Mouse (Mus musculus): ENCODE results near the gene Nop53. TPM values are rescaled to one million over a fixed set of nuclear protein-coding genes. Genes with fewer than 3 reads are reported as not detected.
A peak's percentile ranks its signal among the peaks of the same experiment; 100 is the strongest.

Gene Nop53
- total RNA-seq, 2 experiments from 2014 or later: 115 to 121 TPM

- Histone ChIP-seq H3K27ac (no peak overlapping the region), H3K4me3 (no peak overlapping the region)
- DNase-seq (ENCODE audit: low spot score in 2 of 2): no peak
- TF ChIP-seq CTCF (conservative IDR thresholded peaks at IDR 0.05): peak; percentile 62
Observed at GRCm38 (mm10) chr7:15969674-15970073, 23.8 kb upstream of the Nop53 start.

GRCm38 (mm10) chr7:15968322-15968721, 22.4 kb upstream of the Nop53 start:
- DNase-seq (ENCODE audit: low spot score in 2 of 2): no peak
- no peak overlapping the region for H3K4me3 ChIP-seq
- no peak for TF ChIP-seq CTCF (conservative IDR thresholded peaks at IDR 0.05)
- no peak overlapping the region for H3K27ac ChIP-seq

GRCm38 (mm10) chr7:15967312-15967711, 21.4 kb upstream of the Nop53 start, which contains the start of gene Ehd2:
TSS of gene Ehd2 (minus strand) at chr7:15967567.
- peak within 1 kb of the TSS; percentile 57 for H3K4me3 ChIP-seq
- H3K27ac ChIP-seq: peak within 1 kb of the TSS; percentile 75; the same call in 1 of the 2 replicates
- peak; percentile 91 for TF ChIP-seq CTCF (conservative IDR thresholded peaks at IDR 0.05)
- DNase-seq (ENCODE audit: low spot score in 2 of 2): peak; percentile 53 to 67

GRCm38 (mm10) chr7:15966489-15966888, 20.6 kb upstream of the Nop53 start:
- H3K27ac ChIP-seq: no peak overlapping the region
- DNase-seq (ENCODE audit: low spot score in 2 of 2): no peak
- no peak for TF ChIP-seq CTCF (conservative IDR thresholded peaks at IDR 0.05)
- H3K4me3 ChIP-seq: peak overlapping the region; percentile 57; the same call in 1 of the 2 replicates

DNA sequence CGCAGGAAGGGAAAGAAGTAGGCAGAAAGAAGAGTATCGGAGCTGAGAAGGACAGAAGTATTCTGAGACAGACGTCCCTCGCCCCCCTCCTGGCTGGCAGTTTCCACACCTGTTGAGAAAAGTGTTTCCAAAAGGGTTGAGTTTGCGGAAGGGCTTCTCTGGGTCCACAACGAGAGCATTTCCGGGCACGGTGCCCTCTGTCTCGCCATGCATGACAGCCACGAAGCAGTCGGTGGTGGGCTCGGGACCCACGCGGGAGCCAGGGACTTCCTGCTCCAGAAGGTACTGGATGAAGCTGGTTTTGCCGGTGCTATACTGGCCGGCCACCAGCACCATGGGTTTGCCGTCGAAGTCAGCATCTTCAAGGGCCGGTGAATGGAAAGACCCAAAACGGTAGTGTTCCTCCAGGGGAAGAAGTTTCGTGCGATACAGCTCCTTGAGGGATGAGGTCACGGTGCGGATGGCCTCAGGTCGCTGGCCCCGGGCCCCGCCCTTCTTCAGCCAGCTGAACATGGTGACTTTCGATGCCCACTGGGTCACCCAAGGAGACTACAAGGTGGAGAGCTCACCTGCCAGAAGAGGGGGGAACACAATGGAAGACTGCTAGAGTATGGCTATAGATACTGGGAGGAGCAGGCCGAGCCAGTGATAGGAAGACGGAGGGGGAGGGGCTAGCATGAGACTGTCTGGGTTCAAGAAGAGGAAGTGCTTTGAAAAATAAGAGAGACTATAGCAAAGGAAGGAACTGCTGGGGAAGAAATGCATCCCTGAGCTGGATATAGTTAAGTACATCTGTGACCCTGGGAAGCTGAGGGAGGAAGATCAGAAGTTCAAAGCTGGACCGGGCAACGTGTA, 18.2 kb upstream of the Nop53 start:
- Histone ChIP-seq H3K27ac (no peak overlapping the region; the same call in 1 of the 2 replicates), H3K4me3 (no peak overlapping the region)
- TF ChIP-seq CTCF (conservative IDR thresholded peaks at IDR 0.05): no peak
- DNase-seq (ENCODE audit: low spot score in 2 of 2): no peak

DNA sequence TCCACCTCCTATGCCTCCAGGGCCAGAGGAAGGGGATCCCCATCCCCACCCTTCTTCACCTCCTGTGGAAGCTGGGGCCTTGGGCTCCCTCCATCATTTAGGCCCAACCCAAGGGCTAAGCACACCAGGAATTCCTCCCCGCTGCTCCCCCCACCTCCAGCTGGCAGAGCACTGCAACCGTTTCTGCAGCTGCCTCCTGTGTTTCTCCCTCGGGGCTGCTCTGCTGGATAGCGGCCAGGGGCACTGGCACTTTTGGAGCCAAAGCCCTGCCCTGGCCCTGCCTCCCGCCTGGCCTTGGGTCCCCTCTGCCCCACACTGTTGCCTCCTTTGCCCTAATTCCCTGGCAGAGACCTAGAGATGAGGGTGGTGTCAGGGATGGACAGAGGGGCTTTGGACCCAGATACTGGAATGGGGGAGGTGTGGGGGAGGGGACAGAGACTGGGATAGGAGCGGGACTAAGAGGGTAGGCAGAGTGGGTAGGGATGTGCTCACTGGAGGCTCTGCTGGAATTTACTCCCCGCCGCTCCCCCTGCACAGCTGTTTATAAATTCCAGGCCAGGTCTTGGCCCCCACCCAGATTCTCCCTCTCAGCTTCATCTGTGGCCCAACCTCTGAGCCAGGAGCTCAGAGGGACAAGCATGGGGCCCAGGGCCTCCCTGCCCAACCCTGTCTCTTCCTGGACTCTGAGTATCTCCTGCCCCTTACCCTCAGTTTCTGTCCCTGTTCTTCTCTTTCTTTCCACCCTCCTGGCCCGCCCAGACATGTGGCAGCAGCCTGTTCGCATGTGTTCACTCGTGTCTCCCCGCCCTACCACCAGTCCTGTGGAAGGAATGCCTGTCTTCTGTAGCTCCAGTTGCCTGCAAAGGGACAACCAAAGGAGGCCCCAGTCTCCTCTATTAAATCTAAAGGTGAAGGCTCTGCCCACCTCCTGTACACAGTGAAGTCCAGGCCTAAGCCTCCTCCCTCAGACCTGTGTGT, 16.7 kb upstream of the Nop53 start:
- H3K4me3 ChIP-seq: no peak overlapping the region
- peak overlapping the region; percentile 15; the same call in 1 of the 2 replicates for H3K27ac ChIP-seq
- peak; percentile 41 to 50 for DNase-seq (ENCODE audit: low spot score in 2 of 2)
- TF ChIP-seq CTCF (conservative IDR thresholded peaks at IDR 0.05): no peak

DNA sequence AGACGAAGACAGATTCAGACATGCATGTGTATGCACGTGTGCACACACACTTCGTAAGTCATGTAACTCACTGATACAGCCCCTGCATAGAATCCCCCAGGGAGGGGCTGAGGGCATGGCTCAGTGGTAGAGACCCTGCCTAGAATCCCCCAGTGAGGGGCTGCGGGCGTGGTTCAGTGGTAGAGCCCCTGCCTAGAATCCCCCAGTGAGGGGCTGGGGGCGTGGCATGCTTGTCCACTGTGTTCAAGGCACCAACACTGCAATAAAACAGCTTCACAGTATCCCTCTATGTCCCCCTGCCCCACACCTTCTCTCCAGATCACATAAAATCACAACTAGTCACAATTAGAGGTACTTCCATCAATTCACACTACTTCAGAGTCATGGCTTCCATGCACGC, 15.9 kb upstream of the Nop53 start:
- DNase-seq (ENCODE audit: low spot score in 2 of 2): no peak
- Histone ChIP-seq H3K4me3 (no peak overlapping the region), H3K27ac (no peak overlapping the region)
- no peak for TF ChIP-seq CTCF (conservative IDR thresholded peaks at IDR 0.05)

DNA sequence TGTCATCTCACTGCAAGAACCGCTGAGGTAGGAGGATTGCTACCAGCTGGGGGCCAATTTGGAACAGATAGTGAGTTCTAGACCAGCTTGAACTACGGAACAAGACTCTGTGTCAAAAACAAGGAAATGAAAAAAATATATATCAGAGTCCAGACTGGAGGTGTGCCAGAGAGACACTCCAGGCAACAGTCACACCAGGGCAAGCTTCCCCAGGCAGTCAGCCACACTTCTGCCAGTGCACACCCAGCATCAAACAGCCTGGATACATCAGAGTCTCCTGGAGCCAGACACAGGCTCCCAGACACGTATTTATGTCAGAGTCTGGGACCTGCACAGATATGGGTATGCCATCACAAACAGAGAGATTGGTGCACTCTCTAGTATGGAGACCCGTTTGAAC, 15.4 kb upstream of the Nop53 start:
- no peak overlapping the region for H3K27ac ChIP-seq
- DNase-seq (ENCODE audit: low spot score in 2 of 2): no peak
- no peak for TF ChIP-seq CTCF (conservative IDR thresholded peaks at IDR 0.05)
- H3K4me3 ChIP-seq: no peak overlapping the region

GRCm38 (mm10) chr7:15960691-15961090, 14.8 kb upstream of the Nop53 start:
- Histone ChIP-seq H3K4me3 (no peak overlapping the region), H3K27ac (no peak overlapping the region)
- no peak for TF ChIP-seq CTCF (conservative IDR thresholded peaks at IDR 0.05)
- no peak for DNase-seq (ENCODE audit: low spot score in 2 of 2)

DNA sequence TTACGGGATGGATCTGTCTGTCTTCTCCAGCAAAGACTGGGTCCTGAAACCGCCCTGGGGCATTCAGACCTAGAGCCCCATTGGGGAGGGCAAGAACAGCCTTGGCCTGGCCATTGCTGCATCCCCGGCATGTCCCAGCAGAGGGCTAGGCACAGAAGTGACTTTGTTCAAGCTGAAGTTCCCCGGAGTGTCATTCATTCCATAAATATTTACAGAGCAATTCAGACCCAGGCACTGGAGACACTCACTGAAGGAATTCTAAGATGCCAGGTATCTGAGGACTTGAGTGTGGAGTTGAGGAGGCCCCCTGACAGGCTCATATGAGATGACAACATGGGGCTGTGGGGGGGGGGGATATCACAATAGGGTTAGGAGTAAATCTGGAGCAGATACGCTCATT, 10.3 kb upstream of the Nop53 start:
- Histone ChIP-seq H3K4me3 (no peak overlapping the region), H3K27ac (no peak overlapping the region)
- DNase-seq (ENCODE audit: low spot score in 2 of 2): no peak
- TF ChIP-seq CTCF (conservative IDR thresholded peaks at IDR 0.05): no peak

GRCm38 (mm10) chr7:15955509-15955908, 9.6 kb upstream of the Nop53 start:
- no peak for TF ChIP-seq CTCF (conservative IDR thresholded peaks at IDR 0.05)
- no peak for DNase-seq (ENCODE audit: low spot score in 2 of 2)
- H3K27ac ChIP-seq: no peak overlapping the region
- no peak overlapping the region for H3K4me3 ChIP-seq

- Histone ChIP-seq H3K27ac (no peak overlapping the region), H3K4me3 (no peak overlapping the region)
- TF ChIP-seq CTCF (conservative IDR thresholded peaks at IDR 0.05): no peak
- DNase-seq (ENCODE audit: low spot score in 2 of 2): no peak
Observed at GRCm38 (mm10) chr7:15954978-15955443, 9.1 kb upstream of the Nop53 start.

DNA sequence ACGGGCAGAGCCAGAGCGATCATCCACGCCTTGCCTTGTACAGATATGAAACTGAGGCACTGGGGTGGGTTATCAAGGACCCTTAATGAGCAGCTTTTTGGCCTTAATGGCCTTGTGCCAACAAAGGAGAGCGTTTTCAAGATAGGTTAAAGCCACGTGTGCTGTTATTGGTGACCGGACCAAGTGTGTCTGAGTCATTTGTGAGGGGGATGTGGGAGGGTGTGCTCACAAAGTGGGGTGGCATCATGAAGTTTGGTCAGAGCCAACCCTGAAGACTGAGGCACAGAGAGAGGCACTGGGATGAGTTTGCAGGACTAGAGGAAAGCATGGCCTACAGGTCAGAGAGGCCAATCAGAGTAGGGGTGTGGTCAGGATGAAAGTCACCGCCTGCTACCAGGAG, 8.6 kb upstream of the Nop53 start:
- Histone ChIP-seq H3K4me3 (no peak overlapping the region), H3K27ac (no peak overlapping the region)
- DNase-seq (ENCODE audit: low spot score in 2 of 2): no peak
- no peak for TF ChIP-seq CTCF (conservative IDR thresholded peaks at IDR 0.05)

All from layer of hippocampus, adult 2 months (tissue).